ENCODE assay signal across 7 mouse cellular contexts in genomic region chr3:27690030-27690429, GRCm38 (mm10). TPM values are rescaled to one million over a fixed set of nuclear protein-coding genes. Genes with fewer than 3 reads are reported as not detected.
DNase-seq lines count a peak whose midpoint lies in the region; ATAC-seq and TF ChIP-seq lines count a peak whose summit lies in the region.

No protein-coding gene starts in this region.

- H3K4me2 ChIP-seq in heart, embryonic 11.5 days: no peak overlapping the region; the same call in 1 of the 2 replicates

- TF ChIP-seq POLR2A in brain, embryonic 14.5 days (IDR thresholded peaks at IDR 0.05; ENCODE audit: borderline replicate concordance, extremely low read depth, insufficient read depth, insufficient read length, poor library complexity, severe bottlenecking): no peak

- no peaks in the 10 kb centered on the region for H3K27me3 ChIP-seq in heart, embryonic 11.5 days (ENCODE audit: control insufficient read depth, insufficient read depth, low read length)

- no peak overlapping the region for H3K9ac ChIP-seq in heart, embryonic 11.5 days (ENCODE audit: low read depth, low read length)

- H3K27ac ChIP-seq in heart, embryonic 11.5 days (ENCODE audit: low read depth, low read length): peak overlapping the region; percentile 70

- WGBS in heart, embryonic 11.5 days (ENCODE audit: insufficient replicate concordance): 60% methylated on average over 6 of the region's 6 CpGs

- DNase-seq in retina, postnatal 1 day: peak; percentile 31
- no peak for DNase-seq in retina, embryonic 14.5 days (ENCODE audit: low spot score)
- DNase-seq in brain, embryonic 14.5 days (ENCODE audit: low read depth): peak; percentile 69
- DNase-seq in kidney, postnatal 14 days: peak; percentile 92
- no peak for DNase-seq in embryo, embryonic 9.5 days (ENCODE audit: extremely low spot score)

- no peak for TF ChIP-seq CTCF in brain, embryonic 14.5 days (IDR thresholded peaks at IDR 0.05; ENCODE audit: borderline replicate concordance, extremely low read depth, insufficient read depth, insufficient read length)

- no peaks in the 10 kb centered on the region for H3K36me3 ChIP-seq in heart, embryonic 11.5 days (ENCODE audit: control insufficient read depth, insufficient read depth, low read length)

- H3K4me3 ChIP-seq in heart, embryonic 11.5 days (ENCODE audit: low read depth, low read length): no peak overlapping the region

- H3K9me3 ChIP-seq in heart, embryonic 11.5 days (replicated peaks; ENCODE audit: control insufficient read depth, low read length): no peaks in the 10 kb centered on the region

- ATAC-seq in heart, embryonic 11.5 days (replicated peaks; ENCODE audit: insufficient number of reproducible peaks, low FRiP score, low TSS enrichment): peak; percentile 62; the same call in 1 of the 2 replicates
- ATAC-seq in megakaryocyte progenitor cell, adult 5-6 weeks (replicated peaks; ENCODE audit: poor library complexity): peak; percentile 66

- peaks cover 43% of the 10 kb centered on the region for H3K4me1 ChIP-seq in heart, embryonic 11.5 days (ENCODE audit: control insufficient read depth, insufficient read depth, low read length)

RNA-seq across cellular contexts. Expression of gene Fndc3b, which starts 21.1 kb away (rescaled TPM):
- 6.8 and 10.9 TPM in 2 replicates for polyA plus RNA-seq in brain, embryonic 14.5 days (2012; rRNA removed)
- 27.5 and 28.6 TPM in 2 replicates for polyA plus RNA-seq in heart, embryonic 11.5 days (2014; fragmentation: Nextera tagmentation; extraction: Ambion mirVana)
- 37.6 and 40.6 TPM in 2 replicates for total RNA-seq in megakaryocyte progenitor cell, adult 5-6 weeks (2015)
- 14.2 and 15.0 TPM in 2 replicates for total RNA-seq in megakaryocyte progenitor cell, adult 5-6 weeks (2017)

Comparison
In these comparisons a context has a peak if more than half of its experiments do, and no peak if none do; other contexts are left out.
1. DNase-seq: peak in retina, postnatal 1 day (single experiment), brain, embryonic 14.5 days (single experiment) and kidney, postnatal 14 days (single experiment); none in retina, embryonic 14.5 days (single experiment) and embryo, embryonic 9.5 days (single experiment).